Mouse (Mus musculus) retina, embryonic 14.5 days (tissue): ENCODE measurements around the gene Gm15097.
A peak's percentile ranks its signal among the peaks of the same experiment; 100 is the strongest.
"Not testable (repeated sequence)": the region's sequence is repeated elsewhere in the genome, so short reads cannot be mapped to it uniquely, and the experiment has no call there.

Source experiments
- DNase-seq: peaks from one replicate; pipeline ENCODE4 v3.0.0-alpha.2; 2015; ENCODE audit warnings: low spot score

Gm15097 gene

DNA sequence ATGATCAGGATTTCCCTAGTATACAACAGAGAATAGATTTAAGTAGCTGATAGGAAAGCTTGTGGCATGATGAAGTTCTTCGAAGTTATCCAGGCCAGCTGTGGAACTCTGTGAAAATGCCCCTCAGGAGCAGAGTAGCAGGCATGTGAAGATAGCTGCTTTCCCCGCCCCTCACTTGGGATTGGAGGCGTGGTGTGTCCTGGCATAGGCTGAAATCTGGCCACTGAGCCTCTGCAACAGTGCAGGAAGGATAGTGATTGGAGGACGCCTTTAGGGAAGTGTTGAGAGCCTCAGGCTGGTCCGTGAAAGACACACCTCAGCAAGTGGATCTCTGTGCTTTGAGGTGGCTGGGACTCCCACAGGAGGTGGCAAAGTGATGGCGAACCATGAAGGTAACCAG, at the start of gene Gm15097:
Gene Gm15097, plus strand, starts transcription at position 301 of the 400 bp plus-strand sequence.
- DNase-seq, result not testable (repeated sequence)

DNA sequence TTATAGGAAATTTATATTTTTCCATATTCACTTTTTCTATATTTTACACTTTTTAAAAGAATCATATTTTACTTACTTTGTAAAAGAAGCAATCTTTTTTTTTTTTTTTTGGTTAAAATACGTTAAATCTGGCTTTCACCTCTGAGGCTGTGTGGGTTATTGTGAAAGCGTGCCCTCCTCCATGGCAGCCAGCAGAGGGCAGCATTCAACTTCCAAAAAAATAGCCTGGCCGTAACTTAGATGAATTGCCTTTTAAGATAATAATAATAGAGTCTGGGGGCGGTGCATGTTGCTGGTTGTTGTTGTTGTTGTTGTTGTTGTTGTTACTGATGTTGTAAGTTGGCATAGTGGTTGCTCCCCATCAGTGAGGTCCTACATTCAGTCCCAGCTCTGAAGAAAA, 21.4 kb upstream of the Gm15097 start:
- DNase-seq, result peak; percentile 43

DNA sequence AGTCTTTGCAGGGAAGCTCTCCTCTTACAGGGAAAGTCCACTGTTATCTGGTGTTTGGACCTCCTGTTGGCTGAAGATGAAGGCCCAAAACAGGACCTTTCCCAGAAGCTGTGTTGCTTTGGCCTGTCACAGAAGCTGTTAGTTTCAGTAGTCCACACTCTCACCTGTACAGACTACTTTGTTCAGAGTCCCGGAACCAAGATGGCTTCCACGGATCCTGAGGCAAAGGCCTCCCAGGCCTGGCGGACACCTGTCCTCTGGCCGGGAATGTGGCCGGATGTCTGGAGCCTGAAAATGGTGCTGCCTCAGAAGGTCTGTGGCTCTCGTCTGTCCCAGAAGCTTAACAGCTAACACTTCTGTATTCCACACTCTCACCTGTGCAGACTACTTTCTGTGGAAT, 26.9 kb downstream of the Gm15097 start:
- not testable (repeated sequence) for DNase-seq
